ENCODE assay signal across 16 mouse cellular contexts in genomic region chr10:86319526-86319925, GRCm38 (mm10).
"Had no signal": no experiment of that assay in that cellular context is flagged by ENCODE, and none has a peak within 500 bp of the region (broad histone marks: within the 10 kb centered on the region; RNA-seq: fewer than 3 reads in every experiment).

No protein-coding gene starts in this region.

- H3K27me3 ChIP-seq: limb, embryonic 15.5 days; liver, embryonic 12.5 days; lung, embryonic 15.5 days; midbrain, embryonic 12.5 days had no signal

- H3K4me3 ChIP-seq: limb, embryonic 15.5 days; liver, embryonic 12.5 days; lung, embryonic 15.5 days; megakaryocyte, embryonic 14.5 days; midbrain, embryonic 12.5 days had no signal

- H3K4me1 ChIP-seq: liver, embryonic 12.5 days had no signal

- H3K9me3 ChIP-seq: limb, embryonic 15.5 days; liver, embryonic 12.5 days; lung, embryonic 15.5 days; megakaryocyte, embryonic 14.5 days; midbrain, embryonic 12.5 days had no signal

- H3K36me3 ChIP-seq: liver, embryonic 12.5 days; lung, embryonic 15.5 days; midbrain, embryonic 12.5 days had no signal

- ATAC-seq: intestine, embryonic 16.5 days; liver, embryonic 12.5 days had no signal

- H3K4me2 ChIP-seq: limb, embryonic 15.5 days; liver, embryonic 12.5 days; lung, embryonic 15.5 days; midbrain, embryonic 12.5 days had no signal

- DNase-seq: kidney, adult 9 months; kidney, postnatal 10 days; layer of hippocampus, postnatal 36 days; lung, postnatal 14 days; retina, postnatal 1 day; right cerebral cortex, postnatal 4 days; spleen, adult 18-20 months; thymus, adult 18-20 months; thymus, postnatal 25 days had no signal

- H3K27ac ChIP-seq: limb, embryonic 15.5 days; liver, embryonic 12.5 days; lung, embryonic 15.5 days; macrophage; midbrain, embryonic 12.5 days had no signal

- H3K9ac ChIP-seq: limb, embryonic 15.5 days; liver, embryonic 12.5 days; lung, embryonic 15.5 days; midbrain, embryonic 12.5 days had no signal
